9 mouse cellular contexts compared by ENCODE assay signal in the genomic region with DNA sequence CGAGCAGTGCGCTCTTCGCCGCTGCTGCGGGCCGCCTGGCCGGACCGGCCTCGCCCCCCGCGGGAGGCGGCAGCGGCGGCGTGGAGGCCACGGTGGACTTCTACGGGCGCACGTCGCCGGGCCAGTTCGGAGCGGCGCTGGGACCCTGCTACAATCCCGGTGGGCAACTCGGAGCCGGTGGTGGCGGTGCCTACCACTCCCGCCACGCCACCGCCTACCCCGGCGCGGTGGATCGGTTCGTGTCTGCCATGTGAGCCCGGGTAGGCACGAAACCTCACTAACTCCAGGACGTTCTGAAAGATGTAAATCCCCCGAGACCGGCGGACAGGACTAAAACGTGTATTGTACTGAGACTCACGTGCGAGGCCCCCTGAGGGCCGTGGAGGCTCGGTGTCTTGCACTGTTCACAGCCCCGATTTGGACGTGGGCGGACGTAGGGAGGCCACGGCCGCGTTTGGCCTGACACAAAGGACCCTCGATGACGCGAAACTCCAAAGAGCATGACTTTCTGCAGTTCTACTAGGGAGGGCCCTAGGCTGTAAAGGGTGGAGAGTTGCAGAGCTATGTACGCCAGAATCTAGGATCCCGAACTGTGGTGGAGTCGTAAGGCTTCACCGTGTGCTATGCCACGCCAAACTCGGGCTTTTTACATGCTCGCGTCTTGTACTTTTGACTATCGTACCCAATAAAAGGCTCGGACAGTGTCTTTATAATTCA. TPM values are rescaled to one million over a fixed set of nuclear protein-coding genes. Genes with fewer than 3 reads are reported as not detected.
A peak's percentile ranks its signal among the peaks of the same experiment; 100 is the strongest.
DNase-seq lines count a peak whose midpoint lies in the region; ATAC-seq and TF ChIP-seq lines count a peak whose summit lies in the region.
"Had no signal": no experiment of that assay in that cellular context is flagged by ENCODE, and none has a peak within 500 bp of the region (broad histone marks: within the 10 kb centered on the region; RNA-seq: fewer than 3 reads in every experiment).

No protein-coding gene starts in this region.

- DNase-seq in lung, adult 18-20 months: no peak
- peak; percentile 60 for DNase-seq in limb, embryonic 11.5 days (ENCODE audit: low spot score)
- DNase-seq in gastrocnemius, adult 8-10 months (ENCODE audit: low spot score in 2 of 2): no peak
- no peak for DNase-seq in right cerebral cortex, postnatal 25 days

- WGBS in lung, embryonic 16.5 days: 4% methylated on average over 62 of the region's 67 CpGs
- WGBS in embryonic facial prominence, embryonic 13.5 days: 3% methylated on average over 49 of the region's 67 CpGs
- 4% methylated on average over 66 of the region's 67 CpGs for WGBS in limb, embryonic 11.5 days
- WGBS in olfactory bulb, adult 2 months: 3% methylated on average over 67 of the region's 67 CpGs

- H3K36me3 ChIP-seq in lung, embryonic 16.5 days (ENCODE audit: control insufficient read depth, insufficient read depth, low read length): no peaks in the 10 kb centered on the region
- no peaks in the 10 kb centered on the region for H3K36me3 ChIP-seq in embryonic facial prominence, embryonic 13.5 days
- H3K36me3 ChIP-seq in limb, embryonic 11.5 days (ENCODE audit: control insufficient read depth, insufficient read depth, low read length): no peaks in the 10 kb centered on the region

- TF ChIP-seq POLR2A in olfactory bulb, adult 2 months (IDR thresholded peaks at IDR 0.05; ENCODE audit: insufficient read depth, low read depth, low read length): 0 out of 2 replicates have a peak, but pooled peaks have one; percentile 21

- H3K4me2 ChIP-seq in lung, embryonic 16.5 days (ENCODE audit: low read depth, low read length): peak overlapping the region; percentile 55
- peak overlapping the region; percentile 58 for H3K4me2 ChIP-seq in embryonic facial prominence, embryonic 13.5 days
- H3K4me2 ChIP-seq in limb, embryonic 11.5 days (ENCODE audit: low read depth, severe bottlenecking): 0 out of 2 replicates have a peak overlapping the region, but pooled peaks have one; percentile 31

- H3K9me3 ChIP-seq in lung, embryonic 16.5 days (ENCODE audit: control insufficient read depth, low read length): no peaks in the 10 kb centered on the region; the same call in 1 of the 2 replicates
- H3K9me3 ChIP-seq in embryonic facial prominence, embryonic 13.5 days: no peaks in the 10 kb centered on the region
- no peaks in the 10 kb centered on the region for H3K9me3 ChIP-seq in limb, embryonic 11.5 days (ENCODE audit: control insufficient read depth, low read length)

- no peak for ATAC-seq in lung, embryonic 16.5 days (ENCODE audit: low read depth)
- ATAC-seq in embryonic facial prominence, embryonic 13.5 days (ENCODE audit: insufficient number of reproducible peaks, insufficient read depth, low FRiP score, low TSS enrichment, low read depth): no peak
- ATAC-seq in limb, embryonic 11.5 days (ENCODE audit: insufficient number of reproducible peaks, low FRiP score, low TSS enrichment, low read depth): no peak
- ATAC-seq in megakaryocyte-erythroid progenitor cell, adult 5-6 weeks (replicated peaks; ENCODE audit: low FRiP score, low TSS enrichment, poor library complexity, severe bottlenecking): no peak

- TF ChIP-seq CTCF in olfactory bulb, adult 2 months (IDR thresholded peaks at IDR 0.05; ENCODE audit: insufficient read depth, low read depth, low read length): no peak

- peaks cover 5% of the 10 kb centered on the region for H3K4me1 ChIP-seq in lung, embryonic 16.5 days (replicated peaks; ENCODE audit: control insufficient read depth, insufficient read depth, low read length)
- H3K4me1 ChIP-seq in embryonic facial prominence, embryonic 13.5 days: peaks cover 25% of the 10 kb centered on the region
- no peaks in the 10 kb centered on the region for H3K4me1 ChIP-seq in limb, embryonic 11.5 days (ENCODE audit: control insufficient read depth, insufficient read depth, low read length)
- peaks cover 7% of the 10 kb centered on the region for H3K4me1 ChIP-seq in olfactory bulb, adult 2 months (ENCODE audit: control insufficient read depth, insufficient read depth, low read length)

- H3K9ac ChIP-seq in lung, embryonic 16.5 days (ENCODE audit: low read length): no peak overlapping the region
- H3K9ac ChIP-seq in embryonic facial prominence, embryonic 13.5 days: peak overlapping the region; percentile 32
- H3K9ac ChIP-seq in limb, embryonic 11.5 days (ENCODE audit: low read length): no peak overlapping the region

- no peak overlapping the region for H3K27ac ChIP-seq in lung, embryonic 16.5 days (ENCODE audit: low read length)
- H3K27ac ChIP-seq in embryonic facial prominence, embryonic 13.5 days: no peak overlapping the region
- no peak overlapping the region for H3K27ac ChIP-seq in limb, embryonic 11.5 days (replicated peaks; ENCODE audit: low read depth, low read length)
- H3K27ac ChIP-seq in olfactory bulb, adult 2 months (ENCODE audit: insufficient read depth, low read depth, low read length): no peak overlapping the region

- H3K4me3 ChIP-seq in lung, embryonic 16.5 days (ENCODE audit: low read length): peak overlapping the region; percentile 42; the same call in 1 of the 2 replicates
- H3K4me3 ChIP-seq in embryonic facial prominence, embryonic 13.5 days: peak overlapping the region; percentile 44
- no peak overlapping the region for H3K4me3 ChIP-seq in limb, embryonic 11.5 days (ENCODE audit: low read depth, low read length)
- H3K4me3 ChIP-seq in olfactory bulb, adult 2 months (ENCODE audit: insufficient read depth, low read depth, low read length): no peak overlapping the region
- H3K4me3 ChIP-seq: erythroblast, embryonic 14.5 days had no signal

- peaks cover 98% of the 10 kb centered on the region for H3K27me3 ChIP-seq in lung, embryonic 16.5 days (ENCODE audit: control insufficient read depth, insufficient read depth, low read depth, low read length)
- H3K27me3 ChIP-seq in embryonic facial prominence, embryonic 13.5 days: peaks cover 99% of the 10 kb centered on the region
- peaks cover 92% of the 10 kb centered on the region for H3K27me3 ChIP-seq in limb, embryonic 11.5 days (ENCODE audit: control insufficient read depth, insufficient read depth, low read length)

RNA-seq across cellular contexts. Expression of a gene that starts 1.8 kb away (rescaled TPM):
- polyA plus RNA-seq in lung, embryonic 16.5 days (2015; fragmentation: Nextera tagmentation; extraction: Ambion mirVana): not detected in 2 replicates
- 0.81 and 0.91 TPM in 2 replicates for polyA plus RNA-seq in embryonic facial prominence, embryonic 13.5 days (2015; fragmentation: Nextera tagmentation; extraction: Ambion mirVana)
- not detected in 2 replicates for polyA plus RNA-seq in limb, embryonic 11.5 days (2014; fragmentation: Nextera tagmentation; extraction: Ambion mirVana)
- not detected in 2 replicates for polyA plus RNA-seq in olfactory bulb, adult 2 months (2012; ENCODE audit: insufficient read depth, insufficient read length, low replicate concordance, missing spikeins)
- total RNA-seq in gastrocnemius, adult 8-10 months (2022): not detected
- total RNA-seq in megakaryocyte-erythroid progenitor cell, adult 5-6 weeks (2014; fragmentation: Nextera tagmentation): not detected in 2 replicates
- 0.23 TPM in 1 of 2 replicates, not detected in the other for total RNA-seq in megakaryocyte-erythroid progenitor cell, adult 5-6 weeks (2017)
- polyA plus RNA-seq: erythroblast, embryonic 14.5 days had no signal

RNA-seq across cellular contexts. Expression of a gene that starts 44.0 kb away (rescaled TPM):
- polyA plus RNA-seq in lung, embryonic 16.5 days (2015; fragmentation: Nextera tagmentation; extraction: Ambion mirVana): 10.8 and 12.2 TPM in 2 replicates
- polyA plus RNA-seq in embryonic facial prominence, embryonic 13.5 days (2015; fragmentation: Nextera tagmentation; extraction: Ambion mirVana): 8.3 and 9.3 TPM in 2 replicates
- polyA plus RNA-seq in limb, embryonic 11.5 days (2014; fragmentation: Nextera tagmentation; extraction: Ambion mirVana): 10.2 and 11.0 TPM in 2 replicates
- polyA plus RNA-seq in olfactory bulb, adult 2 months (2012; ENCODE audit: insufficient read depth, insufficient read length, low replicate concordance, missing spikeins): not detected in 2 replicates
- 1 to 10 TPM; 2.1 to 2.8 (median 2.5) TPM for total RNA-seq in gastrocnemius, adult 8-10 months (2022)
- 5.6 and 10.7 TPM in 2 replicates for total RNA-seq in megakaryocyte-erythroid progenitor cell, adult 5-6 weeks (2014; fragmentation: Nextera tagmentation)
- total RNA-seq in megakaryocyte-erythroid progenitor cell, adult 5-6 weeks (2017): 8.9 and 11.4 TPM in 2 replicates

Comparison
In these comparisons a context has a peak if more than half of its experiments do, and no peak if none do; other contexts are left out.
1. H3K4me3 ChIP-seq: peak in lung, embryonic 16.5 days (single experiment) and embryonic facial prominence, embryonic 13.5 days (single experiment); none in limb, embryonic 11.5 days (single experiment) and olfactory bulb, adult 2 months (single experiment).
2. Peak in every context shown above with its lines, with median percentiles within 50 percentile points of each other: H3K4me2 ChIP-seq.